Mouse (Mus musculus) heart, adult 18-20 months (tissue): ENCODE measurements around the gene Gm7075. TPM values are rescaled to one million over a fixed set of nuclear protein-coding genes. Genes with fewer than 3 reads are reported as not detected.
"Not testable (repeated sequence)": the region's sequence is repeated elsewhere in the genome, so short reads cannot be mapped to it uniquely, and the experiment has no call there.

Experiments
- DNase-seq, 2 experiments: peaks; one replicate each; pipeline ENCODE4 v3.0.0; 2021 to 2022; ENCODE audit warnings: mixed read lengths in 1 of 2
- total RNA-seq, 2 experiments: library from RNA; stranded (reverse); gene quantifications; 2 replicates each; pipeline ENCODE4 v1.2.3; 2021

The Gm7075 gene
- total RNA-seq, 2 experiments from 2014 or later, result not detected

GRCm38 (mm10) chr10:63422736-63422992, 1.1 kb upstream of the Gm7075 start:
- DNase-seq, result no peak

- no peak for DNase-seq
Measured at GRCm38 (mm10) chr10:63417061-63417460, 4.5 kb downstream of the Gm7075 start.

- DNase-seq, result no peak
Measured at GRCm38 (mm10) chr10:63415850-63416249, 5.7 kb downstream of the Gm7075 start.

GRCm38 (mm10) chr10:63415287-63415686, 6.3 kb downstream of the Gm7075 start:
- no peak for DNase-seq

- no peak for DNase-seq
Measured at GRCm38 (mm10) chr10:63412756-63413155, 8.8 kb downstream of the Gm7075 start.

GRCm38 (mm10) chr10:63411674-63412073, 9.9 kb downstream of the Gm7075 start:
- DNase-seq, result not testable (repeated sequence)

- DNase-seq, result no peak
Measured at GRCm38 (mm10) chr10:63410162-63410956, 11.2 kb downstream of the Gm7075 start.

GRCm38 (mm10) chr10:63403636-63404035, 18.0 kb downstream of the Gm7075 start:
- DNase-seq, result no peak

GRCm38 (mm10) chr10:63402731-63403504, 18.7 kb downstream of the Gm7075 start:
- no peak for DNase-seq

- DNase-seq, result no peak
Measured at GRCm38 (mm10) chr10:63396963-63397362, 24.6 kb downstream of the Gm7075 start.

- DNase-seq, result no peak
Measured at GRCm38 (mm10) chr10:63388948-63389347, 32.6 kb downstream of the Gm7075 start.

GRCm38 (mm10) chr10:63386991-63387390, 34.6 kb downstream of the Gm7075 start:
- DNase-seq, result no peak

- DNase-seq, result peak; percentile 88
Measured at GRCm38 (mm10) chr10:63386444-63386843, 35.1 kb downstream of the Gm7075 start.

- not testable (repeated sequence) for DNase-seq
Measured at GRCm38 (mm10) chr10:63385897-63386296, 35.7 kb downstream of the Gm7075 start.

- peak; percentile 90 to 92 for DNase-seq
Measured at GRCm38 (mm10) chr10:63382372-63383279, 39.0 kb downstream of the Gm7075 start, which contains the start of gene Dnajc12. Gene Dnajc12 (plus strand): TSS chr10:63382443.

GRCm38 (mm10) chr10:63381498-63382280, 39.9 kb downstream of the Gm7075 start, which contains the start of gene Sirt1:
Gene Sirt1 (minus strand): TSS chr10:63381704.
- DNase-seq, result peak in 1 of 2 experiments; percentile 20

- no peak for DNase-seq
Measured at GRCm38 (mm10) chr10:63378948-63379680, 42.5 kb downstream of the Gm7075 start.

GRCm38 (mm10) chr10:63377468-63377867, 44.1 kb downstream of the Gm7075 start:
- DNase-seq, result peak; percentile 48 to 77

GRCm38 (mm10) chr10:63376303-63376702, 45.3 kb downstream of the Gm7075 start:
- DNase-seq, result no peak
